Mouse (Mus musculus): ENCODE data around the gene Mybpc2.

The Mybpc2 gene

GRCm38 (mm10) chr7:44546274-44546673, 21.8 kb upstream of the Mybpc2 start:
- no peak for DNase-seq (ENCODE audit: low spot score)

- no peak for DNase-seq (ENCODE audit: low spot score)
Observed at GRCm38 (mm10) chr7:44543071-44543470, 18.6 kb upstream of the Mybpc2 start.

- DNase-seq (ENCODE audit: low spot score) = no peak
Observed at GRCm38 (mm10) chr7:44542555-44542954, 18.1 kb upstream of the Mybpc2 start.

- no peak for DNase-seq (ENCODE audit: low spot score)
Observed at GRCm38 (mm10) chr7:44538756-44539624, 14.5 kb upstream of the Mybpc2 start.

- DNase-seq (ENCODE audit: low spot score) = no peak
Observed at GRCm38 (mm10) chr7:44537496-44537895, 13.0 kb upstream of the Mybpc2 start.

GRCm38 (mm10) chr7:44537009-44537408, 12.6 kb upstream of the Mybpc2 start:
- DNase-seq (ENCODE audit: low spot score) = no peak

- DNase-seq (ENCODE audit: low spot score) = no peak
Observed at GRCm38 (mm10) chr7:44536590-44536968, 12.1 kb upstream of the Mybpc2 start.

- DNase-seq (ENCODE audit: low spot score) = no peak
Observed at GRCm38 (mm10) chr7:44535657-44536589, 11.5 kb upstream of the Mybpc2 start.

GRCm38 (mm10) chr7:44534656-44535441, 10.4 kb upstream of the Mybpc2 start:
- DNase-seq (ENCODE audit: low spot score) = no peak

- DNase-seq (ENCODE audit: low spot score) = no peak
Observed at GRCm38 (mm10) chr7:44534242-44534641, 9.8 kb upstream of the Mybpc2 start.

- DNase-seq (ENCODE audit: low spot score) = no peak
Observed at GRCm38 (mm10) chr7:44533746-44534045, 9.2 kb upstream of the Mybpc2 start.

- no peak for DNase-seq (ENCODE audit: low spot score)
Observed at GRCm38 (mm10) chr7:44532918-44533745, 8.7 kb upstream of the Mybpc2 start.

- DNase-seq (ENCODE audit: low spot score) = no peak
Observed at GRCm38 (mm10) chr7:44531946-44532732, 7.7 kb upstream of the Mybpc2 start, which contains the start of gene Spib. Spib (minus strand) TSS chr7:44532071.

- no peak for DNase-seq (ENCODE audit: low spot score)
Observed at GRCm38 (mm10) chr7:44531207-44531606, 6.8 kb upstream of the Mybpc2 start.

- no peak for DNase-seq (ENCODE audit: low spot score)
Observed at GRCm38 (mm10) chr7:44530507-44530906, 6.1 kb upstream of the Mybpc2 start.

GRCm38 (mm10) chr7:44529518-44529917, 5.1 kb upstream of the Mybpc2 start:
- no peak for DNase-seq (ENCODE audit: low spot score)

- peak; percentile 84 for DNase-seq (ENCODE audit: low spot score)
Observed at GRCm38 (mm10) chr7:44527483-44528398, 3.3 kb upstream of the Mybpc2 start.

- no peak for DNase-seq (ENCODE audit: low spot score)
Observed at GRCm38 (mm10) chr7:44526414-44527154, 2.1 kb upstream of the Mybpc2 start.
